Mouse (Mus musculus): ENCODE measurements around the gene AC134908.4. TPM values are rescaled to one million over a fixed set of nuclear protein-coding genes. Genes with fewer than 3 reads are reported as not detected.
"Not testable (repeated sequence)": the region's sequence is repeated elsewhere in the genome, so short reads cannot be mapped to it uniquely, and the experiment has no call there.

Gene AC134908.4
- polyA plus RNA-seq, 1 experiment from 2014 or later = 1.9 TPM

DNA sequence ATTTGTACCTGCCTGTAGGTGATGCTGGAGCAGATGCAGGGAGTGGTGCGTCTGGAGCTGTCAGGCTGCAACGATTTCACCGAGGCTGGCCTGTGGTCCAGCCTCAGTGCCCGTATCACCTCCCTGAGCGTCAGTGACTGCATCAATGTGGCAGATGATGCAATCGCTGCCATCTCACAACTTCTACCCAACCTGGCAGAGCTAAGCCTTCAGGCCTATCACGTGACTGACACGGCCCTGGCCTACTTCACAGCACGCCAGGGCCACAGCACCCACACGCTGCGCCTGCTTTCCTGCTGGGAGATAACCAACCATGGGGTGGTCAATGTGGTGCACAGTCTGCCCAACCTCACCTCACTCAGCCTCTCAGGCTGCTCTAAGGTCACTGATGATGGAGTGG, 22.2 kb upstream of the AC134908.4 start:
- H3K4me2 ChIP-seq = no peak overlapping the region
- no peak for ATAC-seq (ENCODE audit: low read depth)
- H3K9ac ChIP-seq = no peak overlapping the region
- WGBS = 88% methylated on average over 11 of the region's 11 CpGs
- peaks cover 16% of the 10 kb centered on the region for H3K4me1 ChIP-seq (replicated peaks)
- no peak overlapping the region for H3K27ac ChIP-seq (replicated peaks)
- H3K9me3 ChIP-seq = no peaks in the 10 kb centered on the region
- peaks cover 39% of the 10 kb centered on the region for H3K36me3 ChIP-seq
- H3K4me3 ChIP-seq = no peak overlapping the region
- H3K27me3 ChIP-seq = peaks cover 39% of the 10 kb centered on the region

GRCm38 (mm10) chr17:25813471-25813870, 18.0 kb upstream of the AC134908.4 start:
- peaks cover 47% of the 10 kb centered on the region for H3K4me1 ChIP-seq (replicated peaks)
- H3K4me3 ChIP-seq = peak overlapping the region; percentile 21
- H3K27ac ChIP-seq (replicated peaks) = no peak overlapping the region; the same call in 1 of the 2 replicates
- H3K27me3 ChIP-seq = peaks cover 18% of the 10 kb centered on the region
- H3K36me3 ChIP-seq = peaks cover 26% of the 10 kb centered on the region
- no peaks in the 10 kb centered on the region for H3K9me3 ChIP-seq
- peak overlapping the region; percentile 53 for H3K9ac ChIP-seq
- H3K4me2 ChIP-seq = peak overlapping the region; percentile 47
- under 1% methylated on average over 20 of the region's 20 CpGs for WGBS
- ATAC-seq (ENCODE audit: low read depth) = no peak

DNA sequence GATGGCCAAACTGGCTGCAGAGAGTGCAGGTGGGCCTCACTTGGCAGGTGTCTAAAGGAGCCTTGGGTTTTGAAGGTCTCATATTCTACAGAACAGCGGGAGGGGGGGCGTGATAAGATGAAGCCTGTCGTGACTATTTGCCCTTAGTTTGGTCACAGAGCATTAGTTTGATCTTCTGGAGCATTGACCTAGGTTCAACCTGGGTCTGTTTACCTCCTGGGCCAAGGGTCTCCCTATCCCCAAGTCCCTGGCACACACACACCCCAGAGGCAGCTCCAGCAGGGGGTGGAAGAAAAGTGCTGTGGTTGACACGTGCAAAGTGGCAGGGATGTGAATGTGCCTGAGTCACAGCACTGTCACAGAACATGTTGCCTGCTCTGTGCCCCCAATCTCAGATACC, 15.4 kb upstream of the AC134908.4 start:
- 81% methylated on average over 4 of the region's 4 CpGs for WGBS
- peak overlapping the region; percentile 99 for H3K9ac ChIP-seq
- H3K9me3 ChIP-seq = no peaks in the 10 kb centered on the region
- peak overlapping the region; percentile 91; the same call in 1 of the 2 replicates for H3K4me3 ChIP-seq
- H3K4me2 ChIP-seq = peak overlapping the region; percentile 97
- H3K36me3 ChIP-seq = 0 out of 2 replicates have a peak, but pooled peaks cover 3% of the 10 kb centered on the region
- peaks cover 53% of the 10 kb centered on the region for H3K4me1 ChIP-seq (replicated peaks)
- peaks cover 5% of the 10 kb centered on the region; the same call in 1 of the 2 replicates for H3K27me3 ChIP-seq
- H3K27ac ChIP-seq (replicated peaks) = no peak overlapping the region
- no peak for ATAC-seq (ENCODE audit: low read depth)

DNA sequence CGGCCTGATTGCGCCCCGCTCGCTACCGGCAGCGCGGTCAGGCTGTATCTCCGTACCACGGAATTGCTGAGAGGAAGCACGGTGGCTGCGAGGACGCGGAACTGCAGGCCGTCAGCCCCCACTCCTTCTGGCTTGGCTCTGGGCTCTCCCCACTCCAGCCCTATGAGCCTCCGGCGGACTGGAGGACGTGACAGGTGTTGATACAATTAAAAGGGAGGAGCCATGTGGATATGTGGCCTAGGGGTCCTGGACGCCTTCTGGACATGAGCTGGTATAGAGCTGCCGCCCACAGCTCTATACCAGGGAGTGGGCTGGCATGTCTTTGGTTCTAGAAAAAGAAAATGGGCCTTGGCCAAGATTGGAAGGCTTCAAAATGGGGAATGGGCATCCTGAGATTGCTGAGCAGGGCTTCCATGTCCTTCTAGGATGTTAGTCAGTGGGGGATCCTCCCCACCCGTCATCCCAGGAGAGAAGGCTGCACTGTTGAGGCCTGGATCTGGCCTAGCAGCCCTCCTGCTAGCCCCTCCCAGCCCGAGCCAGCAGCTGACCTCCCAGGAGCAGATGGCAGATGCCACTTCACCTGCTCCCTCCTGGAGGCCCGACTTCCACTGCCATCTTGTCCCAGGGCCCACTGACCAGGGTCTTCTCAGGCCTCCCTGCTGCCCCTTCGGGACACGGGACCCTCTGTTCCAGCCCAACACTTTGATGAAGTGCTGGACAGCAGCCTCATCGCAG, 14.3 kb upstream of the AC134908.4 start:
- 4% methylated on average over 25 of the region's 25 CpGs for WGBS
- peaks cover 53% of the 10 kb centered on the region for H3K4me1 ChIP-seq (replicated peaks)
- peak overlapping the region; percentile 98 for H3K27ac ChIP-seq (replicated peaks)
- peak; percentile 66 for ATAC-seq (ENCODE audit: low read depth)
- peaks cover 5% of the 10 kb centered on the region; the same call in 1 of the 2 replicates for H3K27me3 ChIP-seq
- H3K4me2 ChIP-seq = peak overlapping the region; percentile 97
- 0 out of 2 replicates have a peak, but pooled peaks cover 3% of the 10 kb centered on the region for H3K36me3 ChIP-seq
- peak overlapping the region; percentile 91 for H3K4me3 ChIP-seq
- H3K9me3 ChIP-seq = no peaks in the 10 kb centered on the region
- peak overlapping the region; percentile 99 for H3K9ac ChIP-seq

DNA sequence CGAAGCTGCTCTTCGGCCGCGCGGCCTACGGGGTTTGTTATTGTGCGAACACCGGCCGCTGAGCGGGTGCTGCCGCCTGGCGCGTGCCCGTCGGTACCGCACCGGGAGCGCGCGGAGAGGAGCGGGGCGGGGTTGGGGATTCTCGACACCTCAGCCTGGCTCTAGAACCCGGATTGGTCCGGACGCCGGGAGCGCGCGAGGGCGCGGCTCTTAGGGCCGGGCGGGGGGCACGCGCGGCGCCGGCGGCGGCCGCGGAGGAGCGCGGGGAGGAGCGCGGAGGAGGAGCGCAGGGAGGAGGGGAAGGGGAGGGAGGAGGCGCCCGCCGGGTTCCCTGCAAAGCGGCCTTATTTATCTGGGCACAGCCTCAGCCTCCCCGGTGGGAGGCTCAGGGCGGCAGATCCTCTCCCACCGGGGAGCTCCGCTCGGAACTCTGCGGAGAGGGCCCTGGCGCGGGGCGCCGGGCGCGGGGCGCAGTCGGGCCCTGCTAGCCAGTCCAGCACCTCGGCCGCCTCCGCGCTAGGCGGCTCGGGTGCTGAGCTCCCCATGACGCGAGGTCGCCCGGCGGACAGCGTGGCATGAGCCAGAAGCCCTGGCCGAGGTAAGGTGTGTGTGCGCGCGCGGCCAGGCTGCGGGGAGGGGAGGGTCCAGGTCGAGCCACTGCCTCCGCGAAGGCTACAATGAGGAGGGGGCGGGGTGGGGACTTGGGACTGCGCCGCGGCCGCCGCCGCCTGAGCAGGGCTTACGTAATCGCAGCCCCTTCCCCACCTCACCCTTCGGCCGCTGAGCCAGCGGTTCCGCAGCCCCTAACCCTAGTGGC, 13.5 kb upstream of the AC134908.4 start, which contains the start of gene Fbxl16:
Fbxl16 (plus strand) TSS at position 297 of the 817 bp plus-strand sequence.
- Histone ChIP-seq H3K36me3 (0 out of 2 replicates have a peak, but pooled peaks cover 3% of the 10 kb centered on the region), H3K27ac (replicated peaks) (peak within 1 kb of the TSS; percentile 98), H3K27me3 (peaks cover 5% of the 10 kb centered on the region; the same call in 1 of the 2 replicates), H3K4me3 (peak within 1 kb of the TSS; percentile 91), H3K9ac (peak within 1 kb of the TSS; percentile 99), H3K4me1 (replicated peaks) (peaks cover 55% of the 10 kb centered on the region), H3K4me2 (peak within 1 kb of the TSS; percentile 97), H3K9me3 (no peaks in the 10 kb centered on the region)
- ATAC-seq (ENCODE audit: low read depth) = peak; percentile 90
- WGBS = 1% methylated on average over 66 of the region's 100 CpGs

DNA sequence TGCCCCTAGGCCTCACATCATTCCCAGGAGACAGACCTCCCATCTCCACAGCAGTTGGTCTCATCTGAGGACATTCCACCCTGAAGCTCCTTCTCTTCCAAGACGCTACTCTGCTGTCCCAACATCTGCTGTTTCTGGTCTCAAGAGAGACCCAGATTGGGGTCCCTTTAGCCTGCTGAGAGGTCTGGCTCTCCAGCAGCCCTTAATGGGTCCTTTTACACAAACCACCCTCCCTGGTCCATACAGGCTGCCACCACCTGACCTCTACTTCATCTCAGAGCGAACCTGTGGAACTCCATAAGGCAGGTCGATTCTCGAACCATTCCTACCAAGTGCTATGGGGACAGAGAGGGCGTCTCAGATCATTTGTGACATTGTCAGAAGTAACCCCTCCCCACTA, 12.6 kb upstream of the AC134908.4 start:
- Histone ChIP-seq H3K27ac (replicated peaks) (peak overlapping the region; percentile 98), H3K4me2 (peak overlapping the region; percentile 97), H3K4me1 (replicated peaks) (peaks cover 56% of the 10 kb centered on the region), H3K4me3 (peak overlapping the region; percentile 91), H3K9ac (peak overlapping the region; percentile 99), H3K27me3 (peaks cover 5% of the 10 kb centered on the region; the same call in 1 of the 2 replicates), H3K9me3 (no peaks in the 10 kb centered on the region), H3K36me3 (0 out of 2 replicates have a peak, but pooled peaks cover 3% of the 10 kb centered on the region)
- 31% methylated on average over 5 of the region's 5 CpGs for WGBS
- ATAC-seq (ENCODE audit: low read depth) = no peak

- not testable (repeated sequence) for H3K9ac ChIP-seq; ATAC-seq (ENCODE audit: low read depth); H3K27me3 ChIP-seq; H3K4me2 ChIP-seq; H3K27ac ChIP-seq (replicated peaks); H3K4me3 ChIP-seq; H3K36me3 ChIP-seq; H3K9me3 ChIP-seq
- 61% methylated on average over 2 of the region's 2 CpGs for WGBS
- H3K4me1 ChIP-seq (replicated peaks) = peaks cover 56% of the 10 kb centered on the region
Measured at GRCm38 (mm10) chr17:25807452-25807851, 12.0 kb upstream of the AC134908.4 start.

DNA sequence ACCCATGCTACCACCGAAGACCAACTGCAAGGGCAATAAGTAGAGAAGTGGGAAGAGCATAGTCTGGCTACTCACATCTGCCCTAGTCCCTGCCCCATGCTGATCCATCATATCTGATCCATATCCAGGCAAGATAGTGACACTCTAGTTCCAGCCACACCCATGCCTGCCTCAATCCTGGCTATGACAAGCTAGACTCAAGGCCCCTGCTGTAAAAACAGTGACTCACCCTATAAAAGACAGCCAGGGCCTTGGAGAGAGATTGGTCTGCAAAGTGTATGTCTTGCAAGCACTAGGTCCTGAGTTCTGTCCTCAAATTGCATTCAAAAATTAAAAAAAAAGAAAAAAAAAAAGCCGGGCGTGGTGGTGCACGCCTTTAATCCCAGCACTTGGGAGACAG, 11.0 kb upstream of the AC134908.4 start:
- no peak overlapping the region for H3K9ac ChIP-seq
- peaks cover 52% of the 10 kb centered on the region for H3K4me1 ChIP-seq (replicated peaks)
- H3K4me3 ChIP-seq = no peak overlapping the region
- ATAC-seq (ENCODE audit: low read depth) = no peak
- no peak overlapping the region for H3K27ac ChIP-seq (replicated peaks)
- no peaks in the 10 kb centered on the region for H3K9me3 ChIP-seq
- H3K4me2 ChIP-seq = no peak overlapping the region
- 0 out of 2 replicates have a peak, but pooled peaks cover 5% of the 10 kb centered on the region for H3K27me3 ChIP-seq
- WGBS = 69% methylated on average over 4 of the region's 4 CpGs
- H3K36me3 ChIP-seq = no peaks in the 10 kb centered on the region

DNA sequence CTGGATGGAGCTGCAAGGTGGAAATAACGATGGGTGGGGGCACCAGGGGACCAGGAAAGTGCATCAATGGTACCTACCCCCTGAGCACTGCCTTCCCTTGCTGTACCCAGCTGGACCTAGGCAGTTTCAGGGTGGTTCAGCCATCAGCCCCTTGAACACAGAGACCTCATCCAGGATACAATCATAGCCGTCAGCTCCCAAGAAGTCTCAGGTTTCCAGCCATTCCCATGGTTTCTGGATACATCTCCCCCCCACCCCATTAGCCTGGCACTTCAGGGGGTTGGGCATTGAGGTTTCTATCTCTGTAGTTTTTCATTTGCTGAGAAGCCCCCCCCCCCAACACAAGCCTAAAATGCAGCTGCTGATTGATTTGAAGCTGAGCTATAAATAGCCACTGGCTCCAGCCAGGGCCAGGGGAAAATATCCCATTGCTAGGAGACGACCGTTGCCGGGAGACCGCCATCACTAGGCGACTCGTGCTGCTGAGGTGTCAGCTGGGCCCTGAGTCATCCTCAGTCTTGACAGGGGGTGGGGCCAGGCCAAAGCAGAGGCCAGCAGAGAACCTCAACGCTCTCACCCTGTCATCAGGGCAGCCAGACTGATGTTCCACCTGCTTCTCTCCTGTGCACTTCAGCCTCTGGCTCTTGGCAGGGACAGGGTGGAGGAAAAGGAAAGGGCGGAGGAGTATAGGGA, 7.5 kb upstream of the AC134908.4 start:
- ATAC-seq (ENCODE audit: low read depth) = peak; percentile 90
- Histone ChIP-seq H3K36me3 (no peaks in the 10 kb centered on the region), H3K9me3 (no peaks in the 10 kb centered on the region), H3K4me3 (peak overlapping the region; percentile 5; the same call in 1 of the 2 replicates), H3K4me1 (replicated peaks) (peaks cover 25% of the 10 kb centered on the region), H3K27ac (replicated peaks) (peak overlapping the region; percentile 88), H3K9ac (peak overlapping the region; percentile 58), H3K4me2 (peak overlapping the region; percentile 38), H3K27me3 (no peaks in the 10 kb centered on the region)
- WGBS = 7% methylated on average over 10 of the region's 10 CpGs

DNA sequence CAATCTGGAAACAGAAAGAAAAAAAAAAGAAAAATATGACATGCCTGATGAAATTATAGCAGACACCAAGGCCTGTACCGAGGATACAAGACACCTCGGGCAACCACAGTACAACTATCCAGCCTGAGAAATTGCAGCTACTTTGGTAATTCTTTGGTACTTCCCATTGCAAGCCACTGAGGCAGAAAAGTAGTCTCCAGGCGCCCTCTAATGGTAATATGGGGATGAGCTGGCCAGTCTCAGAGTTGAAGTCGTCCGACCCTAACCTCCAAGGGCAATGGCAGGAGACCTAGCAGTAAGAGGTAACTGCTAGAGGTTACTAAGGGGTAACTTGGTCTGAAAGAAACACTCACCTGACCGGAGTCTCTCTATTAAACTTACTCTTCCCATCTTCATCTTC, 5.6 kb upstream of the AC134908.4 start:
- no peaks in the 10 kb centered on the region for H3K27me3 ChIP-seq

DNA sequence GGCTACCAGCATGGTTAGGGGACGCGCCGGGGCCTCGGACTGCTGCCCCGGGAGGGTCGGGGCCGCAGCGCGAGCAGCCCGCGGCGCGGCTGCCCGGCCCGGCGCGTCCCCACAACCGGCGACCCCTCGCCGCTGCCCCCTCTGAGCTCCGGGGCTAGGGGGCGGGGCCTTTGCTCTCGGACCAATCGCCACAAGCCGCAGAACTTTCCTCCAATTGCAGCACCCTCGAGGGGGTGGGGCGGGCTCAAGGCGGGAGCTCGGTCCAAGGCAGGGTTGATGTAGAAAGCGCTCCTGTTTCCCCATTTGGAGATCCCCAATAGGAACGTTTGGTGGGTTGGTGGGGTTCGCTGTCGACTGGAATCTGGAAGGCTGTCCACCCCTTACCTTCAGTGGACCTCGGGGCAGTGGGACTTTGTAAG, 1.5 kb upstream of the AC134908.4 start, which contains the start of gene Metrn:
Metrn (minus strand) TSS at position 186 of the 419 bp plus-strand sequence.
- peak within 1 kb of the TSS; percentile 65 for H3K4me3 ChIP-seq
- H3K9me3 ChIP-seq = no peaks in the 10 kb centered on the region
- peak within 1 kb of the TSS; percentile 92 for H3K4me2 ChIP-seq
- H3K27me3 ChIP-seq = no peaks in the 10 kb centered on the region
- peak within 1 kb of the TSS; percentile 81 for H3K27ac ChIP-seq (replicated peaks)
- peaks cover 53% of the 10 kb centered on the region for H3K4me1 ChIP-seq (replicated peaks)
- peak within 1 kb of the TSS; percentile 73 for H3K9ac ChIP-seq
- peak; percentile 71 for ATAC-seq (ENCODE audit: low read depth)
- H3K36me3 ChIP-seq = no peaks in the 10 kb centered on the region
- under 1% methylated on average over 35 of the region's 35 CpGs for WGBS

More for the DNA sequence above, 5.6 kb upstream of the AC134908.4 start:
- no peaks in the 10 kb centered on the region for H3K36me3 ChIP-seq
- H3K4me3 ChIP-seq = no peak overlapping the region
- no peak for ATAC-seq (ENCODE audit: low read depth)
- no peak overlapping the region for H3K4me2 ChIP-seq
- no peak overlapping the region for H3K9ac ChIP-seq
- H3K4me1 ChIP-seq (replicated peaks) = peaks cover 40% of the 10 kb centered on the region
- WGBS = 8% methylated on average over 6 of the region's 6 CpGs
- no peak overlapping the region for H3K27ac ChIP-seq (replicated peaks)
- H3K9me3 ChIP-seq = no peaks in the 10 kb centered on the region
